Mouse (Mus musculus): Measurements from ENCODE around the gene Htr3b. TPM values are rescaled to one million over a fixed set of nuclear protein-coding genes. Genes with fewer than 3 reads are reported as not detected.

The Htr3b gene
- polyA plus RNA-seq, 1 experiment = 0.14 TPM

GRCm38 (mm10) chr9:48981827-48982226 lies 17.0 kb upstream of the Htr3b start:
- no peak for DNase-seq (ENCODE audit: low read depth)
- TF ChIP-seq POLR2A (IDR thresholded peaks at IDR 0.05; ENCODE audit: borderline replicate concordance, extremely low read depth, insufficient read depth, insufficient read length, poor library complexity, severe bottlenecking) (no peak), CTCF (IDR thresholded peaks at IDR 0.05; ENCODE audit: borderline replicate concordance, extremely low read depth, insufficient read depth, insufficient read length) (no peak)

GRCm38 (mm10) chr9:48980781-48981180 lies 16.0 kb upstream of the Htr3b start:
- TF ChIP-seq CTCF (IDR thresholded peaks at IDR 0.05; ENCODE audit: borderline replicate concordance, extremely low read depth, insufficient read depth, insufficient read length) = no peak
- no peak for TF ChIP-seq POLR2A (IDR thresholded peaks at IDR 0.05; ENCODE audit: borderline replicate concordance, extremely low read depth, insufficient read depth, insufficient read length, poor library complexity, severe bottlenecking)
- DNase-seq (ENCODE audit: low read depth) = no peak

- no peak for DNase-seq (ENCODE audit: low read depth)
- no peak for TF ChIP-seq POLR2A (IDR thresholded peaks at IDR 0.05; ENCODE audit: borderline replicate concordance, extremely low read depth, insufficient read depth, insufficient read length, poor library complexity, severe bottlenecking)
- no peak for TF ChIP-seq CTCF (IDR thresholded peaks at IDR 0.05; ENCODE audit: borderline replicate concordance, extremely low read depth, insufficient read depth, insufficient read length)
Observed at GRCm38 (mm10) chr9:48980371-48980770, 15.6 kb upstream of the Htr3b start.

- TF ChIP-seq CTCF (IDR thresholded peaks at IDR 0.05; ENCODE audit: borderline replicate concordance, extremely low read depth, insufficient read depth, insufficient read length) (no peak), POLR2A (IDR thresholded peaks at IDR 0.05; ENCODE audit: borderline replicate concordance, extremely low read depth, insufficient read depth, insufficient read length, poor library complexity, severe bottlenecking) (no peak)
- DNase-seq (ENCODE audit: low read depth) = no peak
Observed at GRCm38 (mm10) chr9:48976661-48977355, 12.0 kb upstream of the Htr3b start.

- peak; percentile 86 for DNase-seq (ENCODE audit: low read depth)
- TF ChIP-seq CTCF (IDR thresholded peaks at IDR 0.05; ENCODE audit: borderline replicate concordance, extremely low read depth, insufficient read depth, insufficient read length) = peak; percentile 86
- no peak for TF ChIP-seq POLR2A (IDR thresholded peaks at IDR 0.05; ENCODE audit: borderline replicate concordance, extremely low read depth, insufficient read depth, insufficient read length, poor library complexity, severe bottlenecking)
Observed at GRCm38 (mm10) chr9:48972494-48972893, 7.7 kb upstream of the Htr3b start.

- DNase-seq (ENCODE audit: low read depth) = peak; percentile 68
Observed at GRCm38 (mm10) chr9:48962131-48962530, 2.7 kb downstream of the Htr3b start.

GRCm38 (mm10) chr9:48961314-48961713 lies 3.5 kb downstream of the Htr3b start:
- TF ChIP-seq CTCF (IDR thresholded peaks at IDR 0.05; ENCODE audit: borderline replicate concordance, extremely low read depth, insufficient read depth, insufficient read length) (no peak), POLR2A (IDR thresholded peaks at IDR 0.05; ENCODE audit: borderline replicate concordance, extremely low read depth, insufficient read depth, insufficient read length, poor library complexity, severe bottlenecking) (no peak)
- DNase-seq (ENCODE audit: low read depth) = peak; percentile 16

More at GRCm38 (mm10) chr9:48962131-48962530, 2.7 kb downstream of the Htr3b start:
- TF ChIP-seq POLR2A (IDR thresholded peaks at IDR 0.05; ENCODE audit: borderline replicate concordance, extremely low read depth, insufficient read depth, insufficient read length, poor library complexity, severe bottlenecking) (no peak), CTCF (IDR thresholded peaks at IDR 0.05; ENCODE audit: borderline replicate concordance, extremely low read depth, insufficient read depth, insufficient read length) (no peak)

- DNase-seq (ENCODE audit: low read depth) = no peak
- TF ChIP-seq CTCF (IDR thresholded peaks at IDR 0.05; ENCODE audit: borderline replicate concordance, extremely low read depth, insufficient read depth, insufficient read length) (no peak), POLR2A (IDR thresholded peaks at IDR 0.05; ENCODE audit: borderline replicate concordance, extremely low read depth, insufficient read depth, insufficient read length, poor library complexity, severe bottlenecking) (no peak)
Observed at GRCm38 (mm10) chr9:48947565-48947964, 17.2 kb downstream of the Htr3b start.

GRCm38 (mm10) chr9:48942349-48942748 lies 22.4 kb downstream of the Htr3b start:
- DNase-seq (ENCODE audit: low read depth) = peak; percentile 64
- TF ChIP-seq POLR2A (IDR thresholded peaks at IDR 0.05; ENCODE audit: borderline replicate concordance, extremely low read depth, insufficient read depth, insufficient read length, poor library complexity, severe bottlenecking) (no peak), CTCF (IDR thresholded peaks at IDR 0.05; ENCODE audit: borderline replicate concordance, extremely low read depth, insufficient read depth, insufficient read length) (no peak)

GRCm38 (mm10) chr9:48929436-48929835 lies 35.4 kb downstream of the Htr3b start:
- DNase-seq (ENCODE audit: low read depth) = peak; percentile 10
- TF ChIP-seq CTCF (IDR thresholded peaks at IDR 0.05; ENCODE audit: borderline replicate concordance, extremely low read depth, insufficient read depth, insufficient read length) (no peak), POLR2A (IDR thresholded peaks at IDR 0.05; ENCODE audit: borderline replicate concordance, extremely low read depth, insufficient read depth, insufficient read length, poor library complexity, severe bottlenecking) (no peak)

GRCm38 (mm10) chr9:48928781-48929180 lies 36.0 kb downstream of the Htr3b start:
- peak; percentile 69 for DNase-seq (ENCODE audit: low read depth)
- TF ChIP-seq CTCF (IDR thresholded peaks at IDR 0.05; ENCODE audit: borderline replicate concordance, extremely low read depth, insufficient read depth, insufficient read length) (no peak), POLR2A (IDR thresholded peaks at IDR 0.05; ENCODE audit: borderline replicate concordance, extremely low read depth, insufficient read depth, insufficient read length, poor library complexity, severe bottlenecking) (no peak)

Measured in brain, embryonic 14.5 days (tissue).